Mouse (Mus musculus): ENCODE data around the gene Dmkn. TPM values are rescaled to one million over a fixed set of nuclear protein-coding genes. Genes with fewer than 3 reads are reported as not detected.
"Not testable (repeated sequence)": the region's sequence is repeated elsewhere in the genome, so short reads cannot be mapped to it uniquely, and the experiment has no call there.

The Dmkn gene
- 1.0 TPM in 1 of 2 replicates, not detected in the other for polyA plus RNA-seq (2015; fragmentation: Nextera tagmentation; extraction: Ambion mirVana)

- Histone ChIP-seq H3K4me3 (no peak within 1 kb of the TSS), H3K4me1 (replicated peaks) (no peaks in the 10 kb centered on the region), H3K4me2 (no peak within 1 kb of the TSS), H3K36me3 (no peaks in the 10 kb centered on the region), H3K9me3 (no peaks in the 10 kb centered on the region), H3K27ac (replicated peaks) (no peak within 1 kb of the TSS), H3K9ac (no peak within 1 kb of the TSS), H3K27me3 (peaks cover 2% of the 10 kb centered on the region; the same call in 1 of the 2 replicates)
- ATAC-seq (ENCODE audit: low read depth) = no peak
- WGBS = 34% methylated on average over 5 of the region's 5 CpGs
Observed at GRCm38 (mm10) chr7:30763456-30763855, at the start of gene Dmkn. Gene Dmkn, plus strand, starts transcription at chr7:30763756.

- Histone ChIP-seq H3K4me1 (replicated peaks) (peaks cover 11% of the 10 kb centered on the region), H3K9me3 (no peaks in the 10 kb centered on the region), H3K4me3 (peak overlapping the region; percentile 33), H3K9ac (0 out of 2 replicates have a peak overlapping the region, but pooled peaks have one; percentile 38), H3K4me2 (peak overlapping the region; percentile 57), H3K27me3 (peaks cover 51% of the 10 kb centered on the region), H3K27ac (replicated peaks) (no peak overlapping the region), H3K36me3 (no peaks in the 10 kb centered on the region)
- peak; percentile 92 for ATAC-seq (ENCODE audit: low read depth)
- 3% methylated on average over 43 of the region's 43 CpGs for WGBS
Observed at GRCm38 (mm10) chr7:30717006-30717715, 46.4 kb upstream of the Dmkn start.

GRCm38 (mm10) chr7:30717716-30718046 is 45.9 kb upstream of the Dmkn start:
- WGBS = 10% methylated on average over 14 of the region's 14 CpGs
- ATAC-seq (ENCODE audit: low read depth) = no peak; the same call in 1 of the 2 replicates

GRCm38 (mm10) chr7:30719669-30720068 is 43.9 kb upstream of the Dmkn start:
- H3K9me3 ChIP-seq = no peaks in the 10 kb centered on the region
- H3K9ac ChIP-seq = no peak overlapping the region
- peaks cover 11% of the 10 kb centered on the region for H3K4me1 ChIP-seq (replicated peaks)
- H3K27ac ChIP-seq (replicated peaks) = no peak overlapping the region
- H3K27me3 ChIP-seq = peaks cover 39% of the 10 kb centered on the region
- no peak for ATAC-seq (ENCODE audit: low read depth)
- H3K4me3 ChIP-seq = no peak overlapping the region
- H3K4me2 ChIP-seq = no peak overlapping the region
- 96% methylated on average over 5 of the region's 5 CpGs for WGBS
- no peaks in the 10 kb centered on the region for H3K36me3 ChIP-seq

More at GRCm38 (mm10) chr7:30717716-30718046, 45.9 kb upstream of the Dmkn start:
- no peak overlapping the region for H3K27ac ChIP-seq (replicated peaks)
- 0 out of 2 replicates have a peak overlapping the region, but pooled peaks have one; percentile 38 for H3K9ac ChIP-seq
- H3K4me3 ChIP-seq = peak overlapping the region; percentile 33
- no peaks in the 10 kb centered on the region for H3K36me3 ChIP-seq
- peaks cover 51% of the 10 kb centered on the region for H3K27me3 ChIP-seq
- peak overlapping the region; percentile 57 for H3K4me2 ChIP-seq
- peaks cover 11% of the 10 kb centered on the region for H3K4me1 ChIP-seq (replicated peaks)
- no peaks in the 10 kb centered on the region for H3K9me3 ChIP-seq

- Histone ChIP-seq H3K9ac (no peak overlapping the region; the same call in 1 of the 2 replicates), H3K4me3 (no peak overlapping the region), H3K27ac (replicated peaks) (0 out of 2 replicates have a peak overlapping the region, but pooled peaks have one; percentile 3), H3K9me3 (no peaks in the 10 kb centered on the region), H3K4me2 (no peak overlapping the region), H3K36me3 (peaks cover 2% of the 10 kb centered on the region; the same call in 1 of the 2 replicates), H3K27me3 (peaks cover 23% of the 10 kb centered on the region), H3K4me1 (replicated peaks) (peaks cover 11% of the 10 kb centered on the region)
- WGBS = 40% methylated on average over 7 of the region's 7 CpGs
- no peak for ATAC-seq (ENCODE audit: low read depth)
Observed at GRCm38 (mm10) chr7:30721286-30721685, 42.3 kb upstream of the Dmkn start.

- ATAC-seq (ENCODE audit: low read depth) = no peak
Observed at GRCm38 (mm10) chr7:30723274-30723953, 40.1 kb upstream of the Dmkn start.

GRCm38 (mm10) chr7:30728214-30728613 is 35.3 kb upstream of the Dmkn start:
- Histone ChIP-seq H3K36me3 (peaks cover 36% of the 10 kb centered on the region), H3K4me2 (peak overlapping the region; percentile 86), H3K4me1 (replicated peaks) (peaks cover 34% of the 10 kb centered on the region), H3K9me3 (no peaks in the 10 kb centered on the region), H3K4me3 (peak overlapping the region; percentile 82), H3K27ac (replicated peaks) (no peak overlapping the region), H3K27me3 (no peaks in the 10 kb centered on the region), H3K9ac (peak overlapping the region; percentile 89)
- WGBS = 84% methylated on average over 6 of the region's 6 CpGs
- ATAC-seq (ENCODE audit: low read depth) = no peak

More at GRCm38 (mm10) chr7:30723274-30723953, 40.1 kb upstream of the Dmkn start:
- H3K9ac ChIP-seq = no peak overlapping the region
- H3K4me2 ChIP-seq = no peak overlapping the region
- WGBS = 77% methylated on average over 6 of the region's 6 CpGs
- H3K9me3 ChIP-seq = no peaks in the 10 kb centered on the region
- H3K27ac ChIP-seq (replicated peaks) = no peak overlapping the region
- H3K36me3 ChIP-seq = peaks cover 18% of the 10 kb centered on the region
- peaks cover 10% of the 10 kb centered on the region for H3K4me1 ChIP-seq (replicated peaks)
- H3K4me3 ChIP-seq = no peak overlapping the region
- H3K27me3 ChIP-seq = 0 out of 2 replicates have a peak, but pooled peaks cover 3% of the 10 kb centered on the region

- Histone ChIP-seq H3K4me2 (peak overlapping the region; percentile 86), H3K4me3 (peak overlapping the region; percentile 82), H3K36me3 (peaks cover 42% of the 10 kb centered on the region), H3K9ac (peak overlapping the region; percentile 89), H3K27ac (replicated peaks) (peak overlapping the region; percentile 96), H3K27me3 (no peaks in the 10 kb centered on the region), H3K4me1 (replicated peaks) (peaks cover 34% of the 10 kb centered on the region), H3K9me3 (no peaks in the 10 kb centered on the region)
- peak; percentile 46 for ATAC-seq (ENCODE audit: low read depth)
- WGBS = 8% methylated on average over 26 of the region's 26 CpGs
Observed at GRCm38 (mm10) chr7:30728739-30729395, 34.7 kb upstream of the Dmkn start.

- Histone ChIP-seq H3K4me3 (peak within 1 kb of the TSS; percentile 82), H3K4me1 (replicated peaks) (peaks cover 34% of the 10 kb centered on the region), H3K27me3 (no peaks in the 10 kb centered on the region), H3K4me2 (peak within 1 kb of the TSS; percentile 86), H3K9me3 (no peaks in the 10 kb centered on the region), H3K27ac (replicated peaks) (peak within 1 kb of the TSS; percentile 96), H3K9ac (peak within 1 kb of the TSS; percentile 89), H3K36me3 (peaks cover 49% of the 10 kb centered on the region)
- WGBS = under 1% methylated on average over 60 of the region's 60 CpGs
- ATAC-seq (ENCODE audit: low read depth) = peak; percentile 97
Observed at GRCm38 (mm10) chr7:30729396-30730063, 34.0 kb upstream of the Dmkn start, which contains the start of gene Tmem147. Gene Tmem147, minus strand, starts transcription at chr7:30729540.

GRCm38 (mm10) chr7:30730064-30730722 is 33.4 kb upstream of the Dmkn start:
- Histone ChIP-seq H3K27ac (replicated peaks) (peak overlapping the region; percentile 96), H3K4me2 (peak overlapping the region; percentile 86), H3K36me3 (peaks cover 54% of the 10 kb centered on the region), H3K4me3 (peak overlapping the region; percentile 82), H3K9ac (peak overlapping the region; percentile 89), H3K4me1 (replicated peaks) (peaks cover 34% of the 10 kb centered on the region)
- not testable (repeated sequence) for H3K27me3 ChIP-seq; ATAC-seq (ENCODE audit: low read depth); H3K9me3 ChIP-seq
- 25% methylated on average over 9 of the region's 22 CpGs for WGBS

- H3K9ac ChIP-seq = no peak overlapping the region
- H3K9me3 ChIP-seq = no peaks in the 10 kb centered on the region
- H3K4me3 ChIP-seq = no peak overlapping the region
- no peak overlapping the region for H3K27ac ChIP-seq (replicated peaks)
- H3K4me2 ChIP-seq = no peak overlapping the region
- WGBS = 93% methylated on average over 3 of the region's 3 CpGs
- peaks cover 7% of the 10 kb centered on the region for H3K4me1 ChIP-seq (replicated peaks)
- no peaks in the 10 kb centered on the region for H3K27me3 ChIP-seq
- peaks cover 80% of the 10 kb centered on the region for H3K36me3 ChIP-seq
- ATAC-seq (ENCODE audit: low read depth) = no peak
Observed at GRCm38 (mm10) chr7:30736211-30736610, 27.3 kb upstream of the Dmkn start.
